Mouse (Mus musculus) frontal cortex, adult (tissue): ENCODE measurements around the gene Cox7a2l.

ENCODE experiments used
- ATAC-seq: cut with Nextera tagmentation; 2 replicates; pipeline ENCODE4 v1.9.2; 2017; ENCODE audit warnings: mild to moderate bottlenecking, moderate library complexity, mixed read lengths; ENCODE audit not compliant: low TSS enrichment

Gene Cox7a2l

DNA sequence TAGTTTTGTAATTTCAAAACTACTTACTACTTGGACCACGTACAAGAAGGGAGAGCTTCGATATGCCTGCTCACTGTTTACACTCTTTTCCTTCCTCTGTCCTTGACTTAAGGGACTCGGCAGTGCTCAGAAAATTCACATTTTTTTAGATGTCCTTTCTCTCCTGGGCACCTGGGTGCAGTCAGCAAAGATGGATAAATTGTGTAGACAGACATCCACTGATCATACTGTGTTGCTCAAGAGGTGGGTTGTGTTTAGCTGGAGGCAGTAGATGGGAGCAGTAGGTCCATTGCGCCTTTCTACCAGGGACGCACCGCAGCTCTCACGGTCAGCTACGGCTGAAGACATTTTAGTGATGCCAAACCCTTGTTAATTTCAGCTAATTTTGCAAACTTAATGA is 64.7 kb downstream of the Cox7a2l start:
- no peak for ATAC-seq
